ENCODE assay signal across 8 mouse cellular contexts in the genomic region with DNA sequence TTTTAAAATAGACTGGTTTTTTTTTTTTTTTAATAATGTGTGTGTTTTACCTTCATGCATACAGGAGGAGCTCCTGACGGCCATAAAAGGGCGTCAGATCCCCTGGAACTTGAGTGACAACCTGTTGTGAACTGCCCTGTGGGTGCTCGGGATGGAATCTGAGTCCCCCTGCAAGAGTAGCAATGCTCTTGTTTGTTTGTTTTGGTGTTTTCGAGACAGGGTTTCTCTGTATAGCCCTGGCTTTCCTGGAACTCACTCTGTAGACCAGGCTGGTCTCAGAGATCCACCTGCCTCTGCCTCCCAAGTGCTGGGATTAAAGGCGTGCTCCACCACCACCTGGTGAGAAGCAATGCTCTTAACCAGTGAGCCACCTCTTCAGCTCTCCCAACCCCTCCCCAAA. TPM values are rescaled to one million over a fixed set of nuclear protein-coding genes. Genes with fewer than 3 reads are reported as not detected.
DNase-seq lines count a peak whose midpoint lies in the region; ATAC-seq and TF ChIP-seq lines count a peak whose summit lies in the region.

No protein-coding gene starts in this region.

- WGBS in forebrain, postnatal 0 days, result 74% methylated on average over 5 of the region's 5 CpGs
- 47% methylated on average over 5 of the region's 5 CpGs for WGBS in liver, embryonic 15.5 days (ENCODE audit: insufficient replicate concordance)

- no peak for TF ChIP-seq POLR2A in CH12.LX (IDR thresholded peaks at IDR 0.05; ENCODE audit: low read depth, low read length)

- no peak for ATAC-seq in erythroblast, adult 5-6 weeks (replicated peaks; ENCODE audit: low FRiP score, poor library complexity, severe bottlenecking)
- no peak for ATAC-seq in forebrain, postnatal 0 days
- no peak for ATAC-seq in liver, embryonic 15.5 days (ENCODE audit: insufficient read depth)
- ATAC-seq in granulocyte monocyte progenitor cell, adult 5-6 weeks (replicated peaks; ENCODE audit: poor library complexity, severe bottlenecking), result no peak

- no peak for DNase-seq in CH12.LX (ENCODE audit: extremely low read depth)
- DNase-seq in forebrain, postnatal 0 days, result no peak
- no peak for DNase-seq in right cerebral cortex, postnatal 36 days (ENCODE audit: low spot score in 2 of 2)
- DNase-seq in spleen, postnatal 10 days (ENCODE audit: low spot score in 2 of 2), result no peak

- H3K36me3 ChIP-seq in erythroblast, embryonic 14.5 days (ENCODE audit: control insufficient read depth), result peaks cover 10% of the 10 kb centered on the region
- H3K36me3 ChIP-seq in CH12.LX (replicated peaks in 1 of 2; ENCODE audit: control insufficient read depth in 1 of 2, insufficient read depth in 1 of 2, low read length in 1 of 2), result peaks cover 12 to 25% of the 10 kb centered on the region in 2 experiments
- no peaks in the 10 kb centered on the region for H3K36me3 ChIP-seq in forebrain, postnatal 0 days (ENCODE audit: insufficient read depth)
- no peaks in the 10 kb centered on the region for H3K36me3 ChIP-seq in liver, embryonic 15.5 days (replicated peaks)

- dilution Hi-C loops in CH12.LX (cut with MboI; ENCODE audit: extremely low pct_ligation_motif_present, extremely low pct_unique_long_range_greater_than_20kb, low sequenced_read_pairs), result no loop called here

- H3K27ac ChIP-seq in CH12.LX (ENCODE audit: insufficient read depth, low read depth), result no peak overlapping the region
- peak overlapping the region; percentile 75; the same call in 1 of the 2 replicates for H3K27ac ChIP-seq in forebrain, postnatal 0 days (ENCODE audit: low read depth, low read length)
- H3K27ac ChIP-seq in liver, embryonic 15.5 days (replicated peaks), result peak overlapping the region; percentile 64; the same call in 1 of the 2 replicates

- no peak for TF ChIP-seq RAD21 in CH12.LX (IDR thresholded peaks at IDR 0.05; ENCODE audit: low read depth, low read length)

- peak overlapping the region; percentile 69 for H3K4me3 ChIP-seq in erythroblast, embryonic 14.5 days (replicated peaks)
- H3K4me3 ChIP-seq in CH12.LX (replicated peaks in 1 of 3; ENCODE audit: low read depth in 2 of 3, low read length in 2 of 3, poor library complexity in 1 of 3), result peak overlapping the region in 2 of 3 experiments; percentile 71 to 82
- peak overlapping the region; percentile 41; the same call in 1 of the 2 replicates for H3K4me3 ChIP-seq in forebrain, postnatal 0 days (ENCODE audit: low read depth, low read length)
- peak overlapping the region; percentile 60 for H3K4me3 ChIP-seq in liver, embryonic 15.5 days (replicated peaks)

- no peaks in the 10 kb centered on the region for H3K79me2 ChIP-seq in CH12.LX (replicated peaks; ENCODE audit: control insufficient read depth, extremely low read depth, insufficient read depth, poor library complexity, severe bottlenecking)

- TF ChIP-seq CTCF in CH12.LX (conservative IDR thresholded peaks at IDR 0.05 in 1 of 2, IDR thresholded peaks at IDR 0.05 in 1 of 2; ENCODE audit: low read depth in 2 of 2, low read length in 2 of 2), result no peak
- no peak for TF ChIP-seq CTCF in forebrain, postnatal 0 days (IDR thresholded peaks at IDR 0.05; ENCODE audit: low read depth)

- H3K27me3 ChIP-seq in erythroblast, embryonic 14.5 days (ENCODE audit: control insufficient read depth), result no peaks in the 10 kb centered on the region
- no peaks in the 10 kb centered on the region for H3K27me3 ChIP-seq in CH12.LX (replicated peaks)
- no peaks in the 10 kb centered on the region for H3K27me3 ChIP-seq in forebrain, postnatal 0 days (ENCODE audit: insufficient read depth, low read length)
- no peaks in the 10 kb centered on the region for H3K27me3 ChIP-seq in liver, embryonic 15.5 days

- in situ Hi-C loops in CH12.LX (cut with MboI; ENCODE audit: low pct_ligation_motif_present, low pct_unique_long_range_greater_than_20kb, low sequenced_read_pairs), result no loop called here

- peak overlapping the region; percentile 98 for H3K9ac ChIP-seq in CH12.LX (ENCODE audit: insufficient read depth, low read depth)
- peak overlapping the region; percentile 50; the same call in 1 of the 2 replicates for H3K9ac ChIP-seq in forebrain, postnatal 0 days
- H3K9ac ChIP-seq in liver, embryonic 15.5 days, result peak overlapping the region; percentile 66

- no peaks in the 10 kb centered on the region for H3K9me3 ChIP-seq in erythroblast, embryonic 14.5 days (ENCODE audit: control insufficient read depth, low read length)
- no peaks in the 10 kb centered on the region for H3K9me3 ChIP-seq in CH12.LX (replicated peaks; ENCODE audit: low read length)
- H3K9me3 ChIP-seq in forebrain, postnatal 0 days (ENCODE audit: low read length), result no peaks in the 10 kb centered on the region
- H3K9me3 ChIP-seq in liver, embryonic 15.5 days (replicated peaks), result no peaks in the 10 kb centered on the region

- H3K4me2 ChIP-seq in CH12.LX (ENCODE audit: insufficient read depth, low read depth, poor library complexity, severe bottlenecking), result peak overlapping the region; percentile 87
- peak overlapping the region; percentile 49 for H3K4me2 ChIP-seq in forebrain, postnatal 0 days (ENCODE audit: low read depth)
- peak overlapping the region; percentile 81 for H3K4me2 ChIP-seq in liver, embryonic 15.5 days

- TF ChIP-seq EP300 in CH12.LX (IDR thresholded peaks at IDR 0.05; ENCODE audit: low read length), result no peak

- peaks cover 49% of the 10 kb centered on the region for H3K4me1 ChIP-seq in erythroblast, embryonic 14.5 days (ENCODE audit: control insufficient read depth)
- H3K4me1 ChIP-seq in CH12.LX (ENCODE audit: control insufficient read depth in 1 of 2, insufficient read depth in 2 of 2), result peaks cover 0 to 28% of the 10 kb centered on the region in 2 experiments; a peak in 2 of 4 replicates
- H3K4me1 ChIP-seq in forebrain, postnatal 0 days (ENCODE audit: insufficient read depth), result peaks cover 5% of the 10 kb centered on the region
- peaks cover 39% of the 10 kb centered on the region for H3K4me1 ChIP-seq in liver, embryonic 15.5 days (replicated peaks)

TF ChIP-seq in CH12.LX, 34 proteins besides CTCF, POLR2A, EP300 and RAD21 (continues in another document):
- TF ChIP-seq JUND (conservative IDR thresholded peaks at IDR 0.05; ENCODE audit: low read depth, low read length) (no peak), CHD2 (IDR thresholded peaks at IDR 0.05; ENCODE audit: low read length) (no peak), MEF2A (IDR thresholded peaks at IDR 0.05; ENCODE audit: borderline replicate concordance, low read depth, low read length) (no peak)

RNA-seq across cellular contexts. Expression of gene Sirt4, which starts 0.5 kb away (rescaled TPM):
- 0.23 and 0.45 TPM in 2 replicates for polyA plus RNA-seq in erythroblast, embryonic 14.5 days (2012)
- total RNA-seq in erythroblast, adult 5-6 weeks (2015; ENCODE audit: low replicate concordance), result 3.1 and 5.9 TPM in 2 replicates
- total RNA-seq in erythroblast, adult 5-6 weeks (2017; ENCODE audit: low replicate concordance), result 0.60 and 2.0 TPM in 2 replicates
- total RNA-seq in CH12.LX (2012; rRNA removed) (16.7 and 18.0 TPM in 2 replicates), CH12.LX (2014; rRNA removed) (8.2 and 10.0 TPM in 2 replicates)
- polyA plus RNA-seq in CH12.LX (2012; ENCODE audit: insufficient read length, low read depth), result 13.3 and 15.3 TPM in 2 replicates
- 34.5 and 36.3 TPM in 2 replicates for total RNA-seq in forebrain, postnatal 0 days (2014; rRNA removed)
- polyA plus RNA-seq in forebrain, postnatal 0 days (2015; fragmentation: Nextera tagmentation; extraction: Ambion mirVana), result 18.3 and 18.8 TPM in 2 replicates
- polyA plus RNA-seq in liver, embryonic 15.5 days (2015; fragmentation: Nextera tagmentation; extraction: Ambion mirVana), result 6.0 and 6.1 TPM in 2 replicates
- total RNA-seq in granulocyte monocyte progenitor cell, adult 5-6 weeks (2014; fragmentation: Nextera tagmentation), result 9.2 and 23.1 TPM in 2 replicates
- total RNA-seq in granulocyte monocyte progenitor cell, adult 5-6 weeks (2017), result 2.9 and 7.1 TPM in 2 replicates

RNA-seq across cellular contexts. Expression of gene Pla2g1b, which starts 18.9 kb away (rescaled TPM):
- not detected in 2 replicates for polyA plus RNA-seq in erythroblast, embryonic 14.5 days (2012)
- total RNA-seq in erythroblast, adult 5-6 weeks (2015; ENCODE audit: low replicate concordance), result not detected in 2 replicates
- not detected in 2 replicates for total RNA-seq in erythroblast, adult 5-6 weeks (2017; ENCODE audit: low replicate concordance)
- total RNA-seq in CH12.LX (2012; rRNA removed) (not detected in 2 replicates), CH12.LX (2014; rRNA removed) (not detected in 2 replicates)
- polyA plus RNA-seq in CH12.LX (2012; ENCODE audit: insufficient read length, low read depth), result not detected in 2 replicates
- not detected in 2 replicates for total RNA-seq in forebrain, postnatal 0 days (2014; rRNA removed)
- polyA plus RNA-seq in forebrain, postnatal 0 days (2015; fragmentation: Nextera tagmentation; extraction: Ambion mirVana), result not detected in 2 replicates
- polyA plus RNA-seq in liver, embryonic 15.5 days (2015; fragmentation: Nextera tagmentation; extraction: Ambion mirVana), result not detected in 2 replicates
- not detected in 2 replicates for total RNA-seq in granulocyte monocyte progenitor cell, adult 5-6 weeks (2014; fragmentation: Nextera tagmentation)
- total RNA-seq in granulocyte monocyte progenitor cell, adult 5-6 weeks (2017), result not detected in 2 replicates

RNA-seq across cellular contexts. Expression of gene Pxn, which starts 21.5 kb away (rescaled TPM):
- 1.6 and 2.0 TPM in 2 replicates for polyA plus RNA-seq in erythroblast, embryonic 14.5 days (2012)
- total RNA-seq in erythroblast, adult 5-6 weeks (2015; ENCODE audit: low replicate concordance), result 18.8 and 38.5 TPM in 2 replicates
- total RNA-seq in erythroblast, adult 5-6 weeks (2017; ENCODE audit: low replicate concordance), result 14.8 and 57.5 TPM in 2 replicates
- 21.1 and 22.6 TPM in 2 replicates for total RNA-seq in CH12.LX (2012; rRNA removed)
- total RNA-seq in CH12.LX (2014; rRNA removed), result 13.9 and 17.0 TPM in 2 replicates
- polyA plus RNA-seq in CH12.LX (2012; ENCODE audit: insufficient read length, low read depth), result 30.0 and 43.4 TPM in 2 replicates
- 23.5 and 29.8 TPM in 2 replicates for total RNA-seq in forebrain, postnatal 0 days (2014; rRNA removed)
- 14.1 and 14.8 TPM in 2 replicates for polyA plus RNA-seq in forebrain, postnatal 0 days (2015; fragmentation: Nextera tagmentation; extraction: Ambion mirVana)
- polyA plus RNA-seq in liver, embryonic 15.5 days (2015; fragmentation: Nextera tagmentation; extraction: Ambion mirVana), result 15.2 and 16.8 TPM in 2 replicates
- total RNA-seq in granulocyte monocyte progenitor cell, adult 5-6 weeks (2014; fragmentation: Nextera tagmentation), result 56.2 and 57.1 TPM in 2 replicates
- 110 and 111 TPM in 2 replicates for total RNA-seq in granulocyte monocyte progenitor cell, adult 5-6 weeks (2017)

RNA-seq across cellular contexts. Expression of gene Msi1, which starts 55.6 kb away (rescaled TPM):
- polyA plus RNA-seq in erythroblast, embryonic 14.5 days (2012), result 0.14 TPM in 1 of 2 replicates, not detected in the other
- not detected in 2 replicates for total RNA-seq in erythroblast, adult 5-6 weeks (2015; ENCODE audit: low replicate concordance)
- not detected in 2 replicates for total RNA-seq in erythroblast, adult 5-6 weeks (2017; ENCODE audit: low replicate concordance)
- total RNA-seq in CH12.LX (2012; rRNA removed) (3.3 and 4.1 TPM in 2 replicates), CH12.LX (2014; rRNA removed) (0.66 and 0.82 TPM in 2 replicates)
- 4.9 and 5.3 TPM in 2 replicates for polyA plus RNA-seq in CH12.LX (2012; ENCODE audit: insufficient read length, low read depth)
- total RNA-seq in forebrain, postnatal 0 days (2014; rRNA removed), result 53.8 and 65.9 TPM in 2 replicates
- polyA plus RNA-seq in forebrain, postnatal 0 days (2015; fragmentation: Nextera tagmentation; extraction: Ambion mirVana), result 48.2 and 49.9 TPM in 2 replicates
- 0.36 and 0.44 TPM in 2 replicates for polyA plus RNA-seq in liver, embryonic 15.5 days (2015; fragmentation: Nextera tagmentation; extraction: Ambion mirVana)
- total RNA-seq in granulocyte monocyte progenitor cell, adult 5-6 weeks (2014; fragmentation: Nextera tagmentation), result not detected in 2 replicates
- not detected in 2 replicates for total RNA-seq in granulocyte monocyte progenitor cell, adult 5-6 weeks (2017)
